Comparison of ENCODE assay signal across 14 mouse cellular contexts in the genomic region with DNA sequence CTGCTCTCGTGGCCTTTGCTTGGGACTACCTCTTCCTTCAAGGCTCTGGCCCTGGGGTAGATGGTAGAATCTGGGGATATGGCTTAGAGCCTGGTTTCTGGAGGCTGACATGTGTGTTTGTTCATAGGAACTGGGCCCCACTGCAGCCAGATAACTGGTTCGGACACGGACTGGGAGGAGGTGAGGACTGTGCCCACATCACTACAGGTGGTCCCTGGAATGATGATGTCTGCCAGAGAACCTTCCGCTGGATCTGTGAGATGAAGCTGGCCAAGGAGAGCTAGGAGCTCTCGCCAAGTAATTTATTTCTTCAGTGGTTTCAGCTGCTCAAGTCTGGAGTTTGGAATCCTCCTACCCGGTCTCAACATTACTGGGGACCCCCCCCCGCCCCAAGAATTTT. TPM values are rescaled to one million over a fixed set of nuclear protein-coding genes. Genes with fewer than 3 reads are reported as not detected.
"Had no signal": no experiment of that assay in that cellular context is flagged by ENCODE, and none has a peak within 500 bp of the region (broad histone marks: within the 10 kb centered on the region; RNA-seq: fewer than 3 reads in every experiment).

No protein-coding gene starts in this region.

- H3K4me3 ChIP-seq: limb, embryonic 13.5 days; liver, embryonic 15.5 days; midbrain, embryonic 15.5 days; neural tube, embryonic 13.5 days; stomach, embryonic 15.5 days had no signal

- DNase-seq: kidney, postnatal 25 days; layer of hippocampus, postnatal 36 days; lung, adult 2 months; lung, postnatal 36 days; right cerebral cortex, postnatal 14 days; thymus, adult 2 months; thymus, postnatal 25 days had no signal

- H3K27ac ChIP-seq: limb, embryonic 13.5 days; liver, embryonic 15.5 days; midbrain, embryonic 15.5 days; neural tube, embryonic 13.5 days; stomach, embryonic 15.5 days had no signal

RNA-seq across cellular contexts. Expression of a gene that starts 40.2 kb away (rescaled TPM):
- total RNA-seq: liver, adult 2 months had no signal

RNA-seq across cellular contexts. Expression of a gene that starts 42.3 kb away (rescaled TPM):
- total RNA-seq: megakaryocyte progenitor cell, adult 5-6 weeks had no signal

RNA-seq across cellular contexts. Expression of a gene that starts 59.3 kb away (rescaled TPM):
- total RNA-seq: megakaryocyte progenitor cell, adult 5-6 weeks had no signal
